Mouse (Mus musculus) forebrain, embryonic 15.5 days (tissue): ENCODE data around the gene Lysmd1. TPM values are rescaled to one million over a fixed set of nuclear protein-coding genes. Genes with fewer than 3 reads are reported as not detected.

Experiments
- ATAC-seq: fragments of 200-750 bp; cut with Nextera tagmentation; replicated peaks from 2 replicates; pipeline ENCODE4 v1.8.0; 2017; ENCODE audit warnings: mild to moderate bottlenecking, moderate TSS enrichment, moderate library complexity
- H3K27ac ChIP-seq: fragments of 300-500 bp; sonication (generic); replicated peaks from 2 replicates; pipeline ENCODE4 v1.5.1; 2015; ENCODE audit warnings: mild to moderate bottlenecking, inconsistent platforms
- H3K27me3 ChIP-seq: fragments of 300-500 bp; sonication (generic); 2 replicates; pipeline ENCODE4 v1.6.1; 2015; ENCODE audit warnings: inconsistent platforms
- H3K36me3 ChIP-seq: fragments of 300-500 bp; sonication (generic); 2 replicates; pipeline ENCODE4 v1.6.1; 2015; ENCODE audit warnings: mild to moderate bottlenecking, inconsistent platforms
- H3K4me1 ChIP-seq: fragments of 300-500 bp; sonication (generic); 2 replicates; pipeline ENCODE4 v1.6.1; 2015; ENCODE audit warnings: inconsistent platforms
- H3K4me2 ChIP-seq: fragments of 300-500 bp; sonication (generic); replicated peaks from 2 replicates; pipeline ENCODE4 v1.6.1; 2015; ENCODE audit warnings: mild to moderate bottlenecking, inconsistent platforms
- H3K4me3 ChIP-seq: fragments of 300-500 bp; sonication (generic); 2 replicates; pipeline ENCODE4 v1.5.1; 2015; ENCODE audit warnings: mild to moderate bottlenecking, inconsistent platforms
- H3K9ac ChIP-seq: fragments of 300-500 bp; sonication (generic); replicated peaks from 2 replicates; pipeline ENCODE4 v1.6.1; 2015; ENCODE audit warnings: mild to moderate bottlenecking, inconsistent platforms
- H3K9me3 ChIP-seq: fragments of 300-500 bp; sonication (generic); 2 replicates; pipeline ENCODE4 v1.6.1; 2016; ENCODE audit warnings: inconsistent platforms
- WGBS: fragments of 180-500 bp; shearing (Covaris S2); methylation state at CpG from one replicate; pipeline ENCODE4 v1.1.7; 2015; ENCODE audit warnings: mixed read lengths; 5-methylcytosine and 5-hydroxymethylcytosine counted together
- microRNA-seq: library from miRNA; unstranded; fragments of <30 nt; microRNA quantifications from one replicate; pipeline ENCODE4, GENCODE M21; 2016
- polyA plus RNA-seq: library from polyadenylated mRNA; unstranded; fragments of >200 nt; fragmentation: Nextera tagmentation; extraction: Ambion mirVana; gene quantifications from 2 replicates; pipeline ENCODE4 v1.2.1, GENCODE M21; 2015

Lysmd1 gene
- polyA plus RNA-seq, 1 experiment from 2014 or later, result 42.2 TPM

DNA sequence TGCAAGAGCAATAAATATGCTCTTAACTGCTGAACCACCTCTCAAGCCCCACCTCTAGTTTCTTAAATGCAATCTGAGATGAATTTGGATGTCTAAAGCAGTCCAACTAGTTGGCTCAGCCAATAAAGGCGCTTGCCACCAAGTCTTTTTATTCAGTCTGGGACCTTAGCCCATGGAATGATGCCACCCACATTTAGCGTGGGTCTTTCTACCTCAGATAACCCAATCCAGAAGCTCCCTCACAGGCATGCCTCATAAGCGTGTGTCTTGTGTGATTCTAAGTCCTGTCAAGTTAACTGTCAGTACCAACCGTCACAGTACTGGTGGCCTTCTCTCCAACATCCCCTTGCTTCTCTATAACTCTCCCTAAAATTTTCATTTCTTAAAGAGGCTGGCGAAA, 45.1 kb downstream of the Lysmd1 start:
- Histone ChIP-seq H3K4me2 (no peak overlapping the region), H3K4me3 (no peak overlapping the region), H3K27me3 (no peaks in the 10 kb centered on the region; the same call in 1 of the 2 replicates), H3K36me3 (peaks cover 1% of the 10 kb centered on the region; the same call in 1 of the 2 replicates), H3K9me3 (no peaks in the 10 kb centered on the region), H3K27ac (no peak overlapping the region), H3K9ac (no peak overlapping the region), H3K4me1 (peaks cover 2% of the 10 kb centered on the region)
- no peak for ATAC-seq
- 75% methylated on average over 5 of the region's 5 CpGs for WGBS

- ATAC-seq, result no peak
- no peaks in the 10 kb centered on the region for H3K4me1 ChIP-seq
- no peak overlapping the region for H3K4me3 ChIP-seq
- H3K27ac ChIP-seq, result no peak overlapping the region
- no peak overlapping the region for H3K9ac ChIP-seq
- H3K4me2 ChIP-seq, result no peak overlapping the region
- no peaks in the 10 kb centered on the region for H3K9me3 ChIP-seq
- 75% methylated on average over 3 of the region's 3 CpGs for WGBS
- H3K36me3 ChIP-seq, result peaks cover 3% of the 10 kb centered on the region; the same call in 1 of the 2 replicates
- H3K27me3 ChIP-seq, result no peaks in the 10 kb centered on the region
These were observed 46.0 kb downstream of the Lysmd1 start for GRCm38 (mm10) chr3:95179890-95180289.

GRCm38 (mm10) chr3:95181841-95182240, 48.0 kb downstream of the Lysmd1 start:
- ATAC-seq, result no peak
- Histone ChIP-seq H3K4me3 (no peak overlapping the region), H3K4me2 (no peak overlapping the region), H3K9ac (no peak overlapping the region), H3K36me3 (peaks cover 13% of the 10 kb centered on the region; the same call in 1 of the 2 replicates), H3K9me3 (no peaks in the 10 kb centered on the region), H3K27ac (no peak overlapping the region), H3K4me1 (no peaks in the 10 kb centered on the region), H3K27me3 (no peaks in the 10 kb centered on the region)
- WGBS, result 58% methylated on average over 1 of the region's 1 CpGs

DNA sequence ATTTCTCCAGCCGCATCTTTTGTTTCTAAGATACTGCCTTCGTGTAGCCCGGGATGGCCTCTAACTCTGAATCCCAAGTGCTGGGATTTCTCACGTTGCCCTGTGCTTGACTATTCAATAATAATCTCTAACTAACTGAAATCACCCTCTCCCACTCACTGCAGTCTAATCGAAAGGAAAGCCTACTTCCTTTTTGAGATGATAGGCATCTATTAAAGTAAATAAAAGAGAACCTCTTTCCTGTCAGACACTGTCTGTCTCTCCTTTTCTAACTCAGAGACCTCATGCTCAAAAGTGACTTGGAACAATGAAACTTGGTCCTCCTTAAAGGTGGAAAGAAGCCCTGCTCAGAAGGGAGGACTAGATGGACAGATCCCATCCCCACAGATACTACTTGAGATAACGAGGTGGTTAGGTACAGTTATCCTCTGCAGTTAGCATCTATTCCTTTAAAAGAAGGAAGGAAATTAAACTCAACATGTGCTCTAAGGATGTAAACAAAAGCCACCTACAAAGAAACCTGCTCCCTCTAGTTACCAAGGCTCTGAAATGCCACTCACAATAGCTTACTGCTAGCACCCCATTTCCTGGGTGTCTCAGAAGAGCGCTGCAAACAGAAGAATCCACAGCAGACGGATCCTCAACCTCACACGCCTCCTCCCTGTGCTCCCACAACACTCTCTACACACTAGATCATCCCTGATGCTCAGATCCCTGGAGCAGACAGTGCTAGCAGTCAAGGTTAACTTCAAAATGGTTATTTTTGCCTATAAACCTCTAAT, 51.1 kb downstream of the Lysmd1 start:
- Histone ChIP-seq H3K36me3 (peaks cover 39% of the 10 kb centered on the region), H3K4me2 (no peak overlapping the region), H3K27ac (no peak overlapping the region), H3K4me1 (no peaks in the 10 kb centered on the region), H3K4me3 (no peak overlapping the region), H3K27me3 (no peaks in the 10 kb centered on the region), H3K9me3 (no peaks in the 10 kb centered on the region), H3K9ac (no peak overlapping the region)
- no peak for ATAC-seq
- WGBS, result 91% methylated on average over 9 of the region's 9 CpGs

DNA sequence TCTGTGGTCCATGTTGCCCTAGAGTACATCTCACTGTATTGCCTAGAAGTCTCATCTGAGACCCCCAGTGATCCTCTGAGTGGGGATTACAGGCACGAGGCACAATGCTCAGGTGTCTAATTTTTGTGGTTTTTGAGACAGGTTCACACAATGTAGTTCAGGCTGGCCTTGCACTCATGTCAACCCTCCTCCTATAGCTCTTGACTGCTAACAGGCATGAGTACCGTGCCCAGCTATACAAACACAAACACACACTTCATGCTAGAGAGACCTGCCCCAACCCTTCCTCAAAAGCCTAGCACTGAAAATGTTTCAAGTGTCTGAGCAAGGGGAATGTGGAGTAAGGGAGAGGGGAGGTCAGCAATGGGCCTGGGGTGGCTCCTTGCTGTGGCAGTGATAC, 52.2 kb downstream of the Lysmd1 start:
- H3K4me2 ChIP-seq, result no peak overlapping the region
- H3K4me1 ChIP-seq, result no peaks in the 10 kb centered on the region
- no peak overlapping the region for H3K9ac ChIP-seq
- ATAC-seq, result no peak
- WGBS, result 93% methylated on average over 2 of the region's 2 CpGs
- H3K9me3 ChIP-seq, result no peaks in the 10 kb centered on the region
- no peaks in the 10 kb centered on the region for H3K27me3 ChIP-seq
- H3K4me3 ChIP-seq, result no peak overlapping the region
- no peak overlapping the region for H3K27ac ChIP-seq
- H3K36me3 ChIP-seq, result peaks cover 44% of the 10 kb centered on the region

GRCm38 (mm10) chr3:95186888-95187287, 53.0 kb downstream of the Lysmd1 start:
- H3K4me3 ChIP-seq, result no peak overlapping the region
- H3K4me2 ChIP-seq, result no peak overlapping the region
- no peaks in the 10 kb centered on the region for H3K4me1 ChIP-seq
- peaks cover 44% of the 10 kb centered on the region for H3K36me3 ChIP-seq
- no peak overlapping the region for H3K9ac ChIP-seq
- no peaks in the 10 kb centered on the region for H3K27me3 ChIP-seq
- H3K27ac ChIP-seq, result no peak overlapping the region
- H3K9me3 ChIP-seq, result no peaks in the 10 kb centered on the region
- WGBS, result 90% methylated on average over 6 of the region's 6 CpGs
- ATAC-seq, result no peak

Small RNAs within 50 kb of the gene (microRNA-seq; reads per million reads assigned to microRNA genes)
- gene Mir8099-1, result not detected

Other genes starting within 250 kb of the Lysmd1 start
- 380 and 393 TPM in 2 replicates for gene Psmb4, start 247.1 kb upstream of the Lysmd1 start, polyA plus RNA-seq
- 9.5 and 11.6 TPM in 2 replicates for gene Selenbp1, start 201.0 kb upstream of the Lysmd1 start, polyA plus RNA-seq
- gene Rfx5, start 180.0 kb upstream of the Lysmd1 start, polyA plus RNA-seq, result 5.4 and 6.0 TPM in 2 replicates
- gene Pi4kb, start 159.4 kb upstream of the Lysmd1 start, polyA plus RNA-seq, result 24.9 and 27.1 TPM in 2 replicates
- 22.4 and 23.0 TPM in 2 replicates for gene Zfp687, start 118.6 kb upstream of the Lysmd1 start, polyA plus RNA-seq
- gene Psmd4, start 91.5 kb upstream of the Lysmd1 start, polyA plus RNA-seq, result 291 and 296 TPM in 2 replicates
- 20.5 and 21.6 TPM in 2 replicates for gene Pip5k1a, start 27.2 kb upstream of the Lysmd1 start, polyA plus RNA-seq
- 235 and 247 TPM in 2 replicates for gene Vps72, start 23.1 kb upstream of the Lysmd1 start, polyA plus RNA-seq
- gene Tmod4, start 9.6 kb upstream of the Lysmd1 start, polyA plus RNA-seq, result 0.74 and 1.1 TPM in 2 replicates
- gene Scnm1, start 77 bp upstream of the Lysmd1 start, polyA plus RNA-seq, result 105 and 108 TPM in 2 replicates
- gene Tnfaip8l2, start 8.3 kb downstream of the Lysmd1 start, polyA plus RNA-seq, result 2.5 and 3.6 TPM in 2 replicates
- 30.4 and 34.1 TPM in 2 replicates for gene Sema6c, start 26.4 kb downstream of the Lysmd1 start, polyA plus RNA-seq
- gene Gabpb2, start 83.8 kb downstream of the Lysmd1 start, polyA plus RNA-seq, result 4.8 and 5.9 TPM in 2 replicates
- 88.5 and 90.0 TPM in 2 replicates for gene Cdc42se1, start 94.6 kb downstream of the Lysmd1 start, polyA plus RNA-seq
- 254 and 266 TPM in 2 replicates for gene Mllt11, start 98.1 kb downstream of the Lysmd1 start, polyA plus RNA-seq
- 0.11 and 0.15 TPM in 2 replicates for gene Gm128, start 107.5 kb downstream of the Lysmd1 start, polyA plus RNA-seq
- 0.10 TPM in 1 of 2 replicates, not detected in the other for gene Bnipl, start 117.1 kb downstream of the Lysmd1 start, polyA plus RNA-seq
- gene Mindy1, start 147.3 kb downstream of the Lysmd1 start, polyA plus RNA-seq, result 46.1 and 46.2 TPM in 2 replicates
- gene Prune1, start 148.0 kb downstream of the Lysmd1 start, polyA plus RNA-seq, result 42.0 and 44.4 TPM in 2 replicates
- gene Anxa9, start 173.1 kb downstream of the Lysmd1 start, polyA plus RNA-seq, result 0.47 and 0.61 TPM in 2 replicates
- 96.7 and 101 TPM in 2 replicates for gene Cers2, start 180.7 kb downstream of the Lysmd1 start, polyA plus RNA-seq
- 45.2 and 48.8 TPM in 2 replicates for gene Setdb1, start 223.1 kb downstream of the Lysmd1 start, polyA plus RNA-seq